Mouse (Mus musculus) cerebellum, adult 8-10 months (tissue): Measurements from ENCODE around the gene Tmem205.

Experiments used
- DNase-seq: peaks from one replicate; pipeline ENCODE4 v3.0.0; 2022

Gene Tmem205

DNA sequence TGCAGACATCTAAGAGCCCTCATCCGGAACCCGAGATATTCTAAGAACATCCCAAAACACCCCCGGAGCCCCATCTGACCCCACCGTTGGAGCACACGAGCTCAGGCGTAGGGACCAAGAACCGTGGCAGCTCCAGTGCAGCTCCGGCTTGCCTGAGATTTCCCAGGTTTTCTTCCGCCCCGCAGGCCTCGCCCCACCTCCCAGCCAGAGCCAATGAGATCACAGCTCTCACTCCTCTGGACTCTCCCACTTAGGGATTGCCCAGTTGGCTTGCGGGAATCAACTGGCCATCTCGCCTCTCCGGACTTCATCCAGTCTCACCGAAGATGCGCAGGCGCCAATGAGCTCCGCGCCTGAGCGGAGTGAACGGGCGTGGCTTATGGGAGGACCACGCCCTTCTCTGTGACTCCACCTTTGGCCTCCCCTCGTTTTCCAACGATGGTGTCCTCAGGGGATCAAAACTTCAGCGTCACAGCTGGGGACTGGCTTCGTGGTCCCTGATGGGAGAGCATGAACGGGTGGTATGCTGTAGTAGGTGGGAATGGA lies at the start of gene Tmem205, which contains the start of gene Ccdc159:
TSS of gene Tmem205 (minus strand) at position 349 of the 546 bp plus-strand sequence.
TSS of gene Ccdc159 (plus strand) at position 264 of the 546 bp plus-strand sequence.
- peak; percentile 90 for DNase-seq

GRCm38 (mm10) chr9:21976626-21977175 lies 49.3 kb upstream of the Tmem205 start:
- no peak for DNase-seq

GRCm38 (mm10) chr9:21969304-21969703 lies 41.9 kb upstream of the Tmem205 start:
- no peak for DNase-seq

DNA sequence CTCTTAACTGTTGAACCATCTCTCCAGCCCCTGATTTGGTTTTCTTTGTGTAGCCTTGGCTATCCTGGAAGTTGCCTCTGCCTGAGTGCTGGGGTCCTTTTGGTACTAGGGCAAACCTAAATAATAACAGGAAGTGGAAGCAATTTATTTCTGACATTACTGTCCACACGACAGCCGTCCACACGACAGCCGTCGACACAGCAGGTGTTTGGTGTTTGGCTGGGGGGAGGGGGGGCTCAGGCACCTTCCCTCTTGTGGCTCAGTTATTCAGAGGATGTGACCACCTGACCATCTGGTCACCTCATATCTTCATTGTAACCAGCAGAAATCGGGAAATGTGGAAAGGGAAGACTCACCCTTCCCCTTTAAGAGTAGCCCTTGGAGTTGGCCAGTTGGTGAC lies 41.5 kb upstream of the Tmem205 start:
- DNase-seq, result no peak

DNA sequence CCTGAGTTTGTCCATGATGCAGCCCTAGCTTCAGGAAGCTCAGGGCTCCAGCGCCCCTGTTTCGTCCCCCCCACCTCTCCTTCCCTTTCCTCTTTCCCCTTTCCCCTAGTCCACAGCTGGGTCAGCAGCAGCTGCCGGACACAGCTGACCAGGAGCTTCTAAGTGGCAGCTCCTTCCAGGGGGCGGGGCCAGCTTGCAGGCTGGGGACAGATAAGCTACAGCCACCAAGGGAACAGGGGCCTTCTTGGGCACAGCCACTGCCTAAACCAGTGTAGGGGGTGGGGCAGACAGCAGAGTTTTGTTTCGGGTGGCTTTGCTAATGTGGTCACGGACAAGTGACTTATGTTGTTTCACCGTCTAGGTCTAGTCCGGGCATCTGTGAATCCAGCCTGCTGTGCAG lies 36.1 kb upstream of the Tmem205 start, which contains the start of gene Epor:
TSS of gene Epor (minus strand) at position 90 of the 400 bp plus-strand sequence.
- DNase-seq, result no peak

- DNase-seq, result peak; percentile 56
Observed at GRCm38 (mm10) chr9:21962416-21963059, 35.2 kb upstream of the Tmem205 start.

GRCm38 (mm10) chr9:21962010-21962409 lies 34.7 kb upstream of the Tmem205 start:
- no peak for DNase-seq

DNA sequence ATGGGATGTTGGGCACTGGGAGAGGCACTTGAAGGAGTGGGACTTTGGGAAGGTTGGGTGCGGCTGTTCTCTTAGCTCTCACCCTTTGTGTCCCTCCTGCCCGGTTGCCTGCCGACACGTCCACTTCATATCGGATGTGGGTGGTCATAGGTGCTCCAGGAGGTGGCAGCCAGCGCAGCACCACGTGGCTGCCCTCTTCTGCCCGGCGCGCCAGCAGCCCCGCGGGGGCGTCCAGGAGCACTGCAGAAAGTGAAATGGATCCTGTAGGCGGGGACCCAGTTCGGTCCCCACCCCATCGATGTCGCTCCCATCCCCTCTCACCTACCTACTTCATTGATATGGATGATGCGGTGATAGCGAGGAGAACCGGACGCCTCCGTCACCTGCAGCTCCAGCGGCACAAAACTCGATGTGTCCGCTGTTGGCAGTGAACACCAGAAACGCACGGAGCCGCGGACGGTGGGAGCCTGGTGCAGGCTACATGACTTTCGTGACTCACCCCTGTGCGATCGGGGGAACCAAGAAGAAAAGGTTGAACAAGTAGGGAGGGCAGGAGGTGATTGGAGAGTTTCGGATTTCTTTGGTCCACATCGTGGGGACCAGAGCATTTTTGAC lies 34.1 kb upstream of the Tmem205 start:
- no peak for DNase-seq

DNA sequence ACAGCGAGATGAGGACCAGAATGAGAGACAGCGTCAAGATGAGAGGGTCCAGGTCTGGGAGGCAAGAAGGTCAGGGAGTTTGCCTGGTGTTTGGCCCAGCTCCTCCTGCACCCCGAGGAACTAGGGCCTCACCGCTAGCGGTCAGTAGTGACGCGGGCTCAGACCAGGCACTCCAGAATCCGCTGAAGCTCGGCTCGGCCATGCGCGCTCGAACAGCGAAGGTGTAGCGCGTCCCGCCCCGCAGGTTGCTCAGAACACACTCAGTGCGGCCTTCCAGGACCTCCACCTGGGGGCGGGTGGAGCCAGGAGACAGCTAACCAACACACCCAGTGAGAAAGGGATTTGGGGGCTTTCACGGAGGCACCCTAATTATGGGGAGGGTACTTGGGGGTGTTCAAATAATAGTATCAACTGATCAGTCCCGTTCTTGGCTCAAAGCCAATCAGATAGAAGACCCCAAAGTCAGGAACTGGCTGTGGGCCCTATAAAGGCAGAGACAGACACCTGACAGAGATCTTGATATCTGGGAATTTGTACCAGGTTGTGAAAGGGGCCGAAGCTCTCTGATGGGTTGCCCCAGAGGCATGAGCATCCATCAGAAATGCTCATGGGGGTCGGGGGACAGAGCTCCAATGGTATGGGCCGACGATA lies 33.3 kb upstream of the Tmem205 start:
- peak; percentile 41 for DNase-seq

DNA sequence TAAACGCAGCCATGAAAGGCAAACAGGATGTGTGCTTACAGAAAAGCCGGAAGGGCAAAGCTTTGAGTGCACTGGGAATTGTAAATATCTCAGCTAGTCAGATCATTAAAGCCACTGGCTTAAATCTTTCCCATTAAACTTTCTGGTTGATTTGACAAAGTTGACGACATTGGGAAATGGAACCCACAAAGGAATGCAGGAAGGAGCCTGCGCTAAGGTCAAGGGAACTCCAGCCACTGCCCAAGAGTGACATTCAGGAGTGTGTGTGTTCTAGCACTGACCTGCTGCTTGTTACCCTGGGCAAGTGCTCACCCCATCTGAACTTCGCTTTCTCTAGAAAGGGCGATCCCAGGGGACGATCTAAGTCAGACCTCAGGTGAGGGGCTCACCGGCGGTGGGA lies 32.8 kb upstream of the Tmem205 start:
- DNase-seq, result no peak

DNA sequence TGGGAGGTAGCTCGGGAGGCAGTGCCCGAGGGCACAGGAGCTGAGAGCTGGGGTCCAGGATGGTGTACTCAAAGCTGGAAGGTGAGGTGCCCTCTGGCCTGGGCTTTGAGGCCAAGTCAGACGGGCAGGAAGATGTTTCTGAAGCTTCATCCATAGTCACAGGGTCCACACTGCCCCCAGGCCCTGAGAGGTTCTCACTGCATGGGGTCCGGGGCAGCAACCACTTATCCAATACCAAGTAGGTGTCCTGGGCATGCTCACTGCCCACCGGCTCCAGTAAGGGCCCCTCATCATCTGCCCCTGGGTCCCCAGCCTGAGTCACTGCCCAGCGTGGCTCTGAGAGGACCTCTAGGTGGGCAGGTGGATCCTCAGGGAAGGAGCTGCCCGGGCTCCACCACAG lies 31.9 kb upstream of the Tmem205 start:
- DNase-seq, result no peak

GRCm38 (mm10) chr9:21958372-21958771 lies 31.0 kb upstream of the Tmem205 start:
- no peak for DNase-seq

DNA sequence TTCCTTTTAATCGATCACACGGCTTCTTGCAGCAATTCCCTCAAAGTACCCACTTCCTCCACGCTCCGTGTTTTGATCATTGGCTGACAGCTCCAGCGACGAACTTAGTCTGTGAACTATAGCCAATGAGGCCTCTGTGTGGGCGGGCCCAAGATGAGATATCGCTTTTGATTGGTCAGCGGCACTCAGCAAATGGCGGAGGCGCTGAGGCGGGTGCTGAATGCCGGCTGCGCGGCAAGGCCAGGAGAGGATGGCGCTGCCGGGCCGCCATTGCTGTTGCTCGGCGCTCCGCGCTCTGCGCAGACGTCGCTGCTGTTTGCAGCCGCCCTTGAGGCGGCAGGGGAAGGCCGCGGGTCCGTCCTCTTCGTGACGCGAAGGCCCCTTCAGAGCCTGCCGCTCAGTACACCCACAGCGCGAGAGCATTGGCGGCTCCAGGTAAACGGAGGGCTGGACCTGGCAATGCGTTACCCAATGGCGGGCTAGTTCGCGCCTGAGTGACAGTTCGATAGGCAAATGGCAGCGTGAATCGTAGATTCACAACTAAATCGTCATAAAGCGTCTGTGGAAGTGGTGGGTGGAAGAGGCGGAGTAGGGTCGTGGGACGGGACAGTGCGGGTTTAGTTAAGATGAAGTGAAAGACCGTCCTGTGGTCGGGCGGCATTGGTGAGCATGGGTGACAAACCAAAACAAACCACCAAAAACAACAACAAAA lies 28.4 kb upstream of the Tmem205 start, which contains the start of gene Swsap1:
TSS of gene Swsap1 (plus strand) at position 186 of the 712 bp plus-strand sequence.
- peak; percentile 100 for DNase-seq

- DNase-seq, result no peak
Observed at GRCm38 (mm10) chr9:21955225-21955569, 27.8 kb upstream of the Tmem205 start.

DNA sequence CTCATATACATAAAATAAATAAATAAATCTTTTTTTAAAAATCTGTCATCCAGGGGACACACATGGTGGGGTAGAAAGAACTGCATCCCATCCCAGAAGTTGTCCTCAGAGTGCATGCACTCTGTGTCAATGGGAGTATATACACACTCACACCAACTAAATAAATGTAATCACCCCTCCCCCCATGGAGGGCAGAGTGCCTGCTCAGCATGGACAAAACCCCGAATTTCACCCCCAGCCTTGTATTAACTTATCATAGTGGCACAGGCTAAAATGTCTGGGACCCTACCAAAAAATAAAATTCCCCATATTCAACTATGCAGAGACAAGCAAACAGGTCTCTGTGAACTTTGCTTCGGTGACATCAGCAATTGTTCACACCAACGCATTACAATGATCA lies 27.3 kb upstream of the Tmem205 start:
- DNase-seq, result no peak

DNA sequence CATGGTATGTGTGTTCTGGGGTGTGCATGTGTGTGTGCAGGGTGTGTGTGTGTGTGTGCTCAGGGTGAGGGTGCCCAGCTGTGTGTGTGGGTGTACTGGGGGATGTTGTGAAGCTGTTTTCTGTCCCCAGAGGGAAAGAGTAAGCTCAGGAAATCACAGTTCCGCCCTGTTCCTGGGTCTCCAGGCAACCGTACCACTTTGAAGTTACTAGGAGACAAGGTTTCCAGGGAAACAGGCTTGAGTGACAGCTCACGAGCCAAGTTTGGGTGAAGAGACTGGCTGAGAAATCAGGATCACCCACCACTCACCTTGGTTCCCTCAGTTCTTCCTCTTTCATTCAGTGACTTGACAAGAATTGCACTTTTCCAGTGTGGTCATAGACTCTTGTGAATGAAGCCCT lies 26.2 kb upstream of the Tmem205 start:
- DNase-seq, result no peak

DNA sequence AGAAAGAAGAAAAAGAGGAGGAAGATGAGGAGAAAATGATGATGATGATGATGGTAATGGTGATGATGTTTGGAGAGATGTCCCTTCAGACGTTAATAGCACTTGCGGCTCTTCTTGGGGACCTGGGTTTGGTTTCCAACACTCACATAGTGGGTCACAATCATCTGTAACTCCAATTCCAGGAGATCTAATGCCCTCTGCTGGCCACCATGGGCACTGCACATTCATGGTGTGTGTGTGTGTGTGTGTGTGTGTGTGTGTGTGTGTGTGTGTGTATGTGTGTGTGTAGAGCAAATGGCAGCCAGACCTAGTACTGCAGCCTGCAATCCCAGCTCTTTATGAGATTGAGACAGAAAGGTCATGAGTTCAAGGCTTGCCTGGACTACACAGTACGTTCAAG lies 24.6 kb upstream of the Tmem205 start:
- DNase-seq, result no peak

- DNase-seq, result no peak
Observed at GRCm38 (mm10) chr9:21950322-21950721, 23.0 kb upstream of the Tmem205 start.

- no peak for DNase-seq
Observed at GRCm38 (mm10) chr9:21948790-21949189, 21.4 kb upstream of the Tmem205 start.

GRCm38 (mm10) chr9:21948146-21948545 lies 20.8 kb upstream of the Tmem205 start:
- no peak for DNase-seq

GRCm38 (mm10) chr9:21947540-21948130 lies 20.3 kb upstream of the Tmem205 start:
- no peak for DNase-seq

GRCm38 (mm10) chr9:21944267-21944666 lies 16.9 kb upstream of the Tmem205 start:
- DNase-seq, result no peak
